Mouse (Mus musculus): ENCODE data around the gene Lrrn4cl. TPM values are rescaled to one million over a fixed set of nuclear protein-coding genes. Genes with fewer than 3 reads are reported as not detected.
"Not testable (repeated sequence)": the region's sequence is repeated elsewhere in the genome, so short reads cannot be mapped to it uniquely, and the experiment has no call there.

The Lrrn4cl gene
- polyA plus RNA-seq, 1 experiment from 2014 or later = 1.8 TPM

GRCm38 (mm10) chr19:8859018-8859417 lies 8.4 kb downstream of the Lrrn4cl start:
- 26% methylated on average over 1 of the region's 1 CpGs for WGBS
- ATAC-seq (replicated peaks; ENCODE audit: insufficient number of reproducible peaks, insufficient read depth, low FRiP score, low read depth) = no peak

GRCm38 (mm10) chr19:8864265-8864664 lies 13.7 kb downstream of the Lrrn4cl start:
- no peak overlapping the region for H3K9ac ChIP-seq
- no peaks in the 10 kb centered on the region for H3K4me1 ChIP-seq (replicated peaks)
- 77% methylated on average over 6 of the region's 6 CpGs for WGBS
- no peak overlapping the region for H3K4me2 ChIP-seq
- no peak overlapping the region for H3K27ac ChIP-seq
- no peaks in the 10 kb centered on the region for H3K9me3 ChIP-seq (replicated peaks)
- no peak overlapping the region for H3K4me3 ChIP-seq
- H3K27me3 ChIP-seq = no peaks in the 10 kb centered on the region
- H3K36me3 ChIP-seq = no peaks in the 10 kb centered on the region
- no peak for ATAC-seq (replicated peaks; ENCODE audit: insufficient number of reproducible peaks, insufficient read depth, low FRiP score, low read depth)

More at GRCm38 (mm10) chr19:8859018-8859417, 8.4 kb downstream of the Lrrn4cl start:
- Histone ChIP-seq H3K4me2 (no peak overlapping the region), H3K27ac (no peak overlapping the region), H3K27me3 (no peaks in the 10 kb centered on the region), H3K9me3 (replicated peaks) (no peaks in the 10 kb centered on the region), H3K36me3 (no peaks in the 10 kb centered on the region), H3K9ac (no peak overlapping the region), H3K4me3 (no peak overlapping the region), H3K4me1 (replicated peaks) (no peaks in the 10 kb centered on the region)

GRCm38 (mm10) chr19:8870381-8870780 lies 19.8 kb downstream of the Lrrn4cl start:
- peak overlapping the region; percentile 87 for H3K4me2 ChIP-seq
- not testable (repeated sequence) for H3K4me1 ChIP-seq (replicated peaks); H3K27me3 ChIP-seq; H3K9ac ChIP-seq; H3K9me3 ChIP-seq (replicated peaks); ATAC-seq (replicated peaks; ENCODE audit: insufficient number of reproducible peaks, insufficient read depth, low FRiP score, low read depth); H3K27ac ChIP-seq
- H3K36me3 ChIP-seq = peaks cover 24% of the 10 kb centered on the region
- 78% methylated on average over 3 of the region's 3 CpGs for WGBS
- H3K4me3 ChIP-seq = peak overlapping the region; percentile 83

- Histone ChIP-seq H3K9ac (peak overlapping the region; percentile 96), H3K4me3 (peak overlapping the region; percentile 83), H3K27ac (peak overlapping the region; percentile 66), H3K9me3 (replicated peaks) (no peaks in the 10 kb centered on the region), H3K36me3 (peaks cover 28% of the 10 kb centered on the region), H3K4me2 (peak overlapping the region; percentile 87), H3K4me1 (replicated peaks) (peaks cover 9% of the 10 kb centered on the region), H3K27me3 (no peaks in the 10 kb centered on the region)
- no peak for ATAC-seq (replicated peaks; ENCODE audit: insufficient number of reproducible peaks, insufficient read depth, low FRiP score, low read depth)
- 42% methylated on average over 9 of the region's 9 CpGs for WGBS
Measured at GRCm38 (mm10) chr19:8870838-8871237, 20.3 kb downstream of the Lrrn4cl start.

GRCm38 (mm10) chr19:8871267-8872186 lies 21.0 kb downstream of the Lrrn4cl start, which contains the start of gene Ubxn1:
Gene Ubxn1, plus strand, starts transcription at chr19:8871496.
- peaks cover 33% of the 10 kb centered on the region for H3K36me3 ChIP-seq
- H3K27me3 ChIP-seq = no peaks in the 10 kb centered on the region
- no peaks in the 10 kb centered on the region for H3K9me3 ChIP-seq (replicated peaks)
- peak within 1 kb of the TSS; percentile 96 for H3K9ac ChIP-seq
- under 1% methylated on average over 57 of the region's 59 CpGs for WGBS
- peak within 1 kb of the TSS; percentile 87 for H3K4me2 ChIP-seq
- peak within 1 kb of the TSS; percentile 83 for H3K4me3 ChIP-seq
- H3K4me1 ChIP-seq (replicated peaks) = peaks cover 9% of the 10 kb centered on the region
- ATAC-seq (replicated peaks; ENCODE audit: insufficient number of reproducible peaks, insufficient read depth, low FRiP score, low read depth) = peak; percentile 96
- H3K27ac ChIP-seq = peak within 1 kb of the TSS; percentile 80

GRCm38 (mm10) chr19:8872266-8872840 lies 21.8 kb downstream of the Lrrn4cl start:
- Histone ChIP-seq H3K4me2 (peak overlapping the region; percentile 87), H3K36me3 (peaks cover 38% of the 10 kb centered on the region), H3K4me3 (peak overlapping the region; percentile 83), H3K27me3 (no peaks in the 10 kb centered on the region), H3K9me3 (replicated peaks) (no peaks in the 10 kb centered on the region), H3K4me1 (replicated peaks) (peaks cover 9% of the 10 kb centered on the region), H3K27ac (peak overlapping the region; percentile 80), H3K9ac (peak overlapping the region; percentile 96)
- ATAC-seq (replicated peaks; ENCODE audit: insufficient number of reproducible peaks, insufficient read depth, low FRiP score, low read depth) = no peak
- WGBS = 67% methylated on average over 10 of the region's 10 CpGs

GRCm38 (mm10) chr19:8875031-8875430 lies 24.5 kb downstream of the Lrrn4cl start:
- H3K9ac ChIP-seq = no peak overlapping the region
- H3K36me3 ChIP-seq = peaks cover 41% of the 10 kb centered on the region
- no peak overlapping the region for H3K4me2 ChIP-seq
- 88% methylated on average over 7 of the region's 7 CpGs for WGBS
- no peak overlapping the region for H3K27ac ChIP-seq
- H3K27me3 ChIP-seq = no peaks in the 10 kb centered on the region
- no peak overlapping the region for H3K4me3 ChIP-seq
- no peak for ATAC-seq (replicated peaks; ENCODE audit: insufficient number of reproducible peaks, insufficient read depth, low FRiP score, low read depth)
- H3K4me1 ChIP-seq (replicated peaks) = peaks cover 19% of the 10 kb centered on the region
- no peaks in the 10 kb centered on the region for H3K9me3 ChIP-seq (replicated peaks)

- ATAC-seq (replicated peaks; ENCODE audit: insufficient number of reproducible peaks, insufficient read depth, low FRiP score, low read depth) = peak; percentile 94
- under 1% methylated on average over 42 of the region's 42 CpGs for WGBS
- H3K9ac ChIP-seq = peak within 1 kb of the TSS; percentile 75
- peak within 1 kb of the TSS; percentile 89 for H3K27ac ChIP-seq
- H3K9me3 ChIP-seq (replicated peaks) = no peaks in the 10 kb centered on the region
- no peaks in the 10 kb centered on the region for H3K27me3 ChIP-seq
- H3K36me3 ChIP-seq = peaks cover 17% of the 10 kb centered on the region
- peak within 1 kb of the TSS; percentile 84 for H3K4me2 ChIP-seq
- peaks cover 15% of the 10 kb centered on the region for H3K4me1 ChIP-seq (replicated peaks)
- H3K4me3 ChIP-seq = peak within 1 kb of the TSS; percentile 79
Measured at GRCm38 (mm10) chr19:8880311-8881033, 29.9 kb downstream of the Lrrn4cl start, which contains the start of gene Uqcc3. Gene Uqcc3, minus strand, starts transcription at chr19:8880923.

GRCm38 (mm10) chr19:8881034-8881392 lies 30.4 kb downstream of the Lrrn4cl start:
- Histone ChIP-seq H3K36me3 (peaks cover 11% of the 10 kb centered on the region; the same call in 1 of the 2 replicates), H3K9me3 (replicated peaks) (no peaks in the 10 kb centered on the region), H3K4me2 (peak overlapping the region; percentile 84), H3K4me3 (peak overlapping the region; percentile 79), H3K27ac (peak overlapping the region; percentile 89), H3K4me1 (replicated peaks) (peaks cover 15% of the 10 kb centered on the region), H3K27me3 (no peaks in the 10 kb centered on the region), H3K9ac (peak overlapping the region; percentile 75)
- no peak for ATAC-seq (replicated peaks; ENCODE audit: insufficient number of reproducible peaks, insufficient read depth, low FRiP score, low read depth)
- 9% methylated on average over 3 of the region's 3 CpGs for WGBS

- ATAC-seq (replicated peaks; ENCODE audit: insufficient number of reproducible peaks, insufficient read depth, low FRiP score, low read depth) = no peak
- H3K27ac ChIP-seq = no peak within 1 kb of the TSS
- WGBS = 61% methylated on average over 3 of the region's 3 CpGs
Measured at GRCm38 (mm10) chr19:8883616-8884015, 33.0 kb downstream of the Lrrn4cl start, which contains the start of the genes Lbhd1 and Gm49403. Gene Lbhd1, plus strand, starts transcription at chr19:8883732. Gene Gm49403, plus strand, starts transcription at chr19:8883930.

More at GRCm38 (mm10) chr19:8883616-8884015, 33.0 kb downstream of the Lrrn4cl start, which contains the start of the genes Lbhd1 and Gm49403:
- Histone ChIP-seq H3K4me3 (no peak within 1 kb of the TSS), H3K4me1 (replicated peaks) (peaks cover 22% of the 10 kb centered on the region), H3K9ac (no peak within 1 kb of the TSS), H3K27me3 (no peaks in the 10 kb centered on the region), H3K36me3 (no peaks in the 10 kb centered on the region), H3K4me2 (no peak within 1 kb of the TSS), H3K9me3 (replicated peaks) (no peaks in the 10 kb centered on the region)
